Mouse (Mus musculus) megakaryocyte, adult 5-6 weeks (primary cell): ENCODE data around the gene Mrpl38. TPM values are rescaled to one million over a fixed set of nuclear protein-coding genes. Genes with fewer than 3 reads are reported as not detected.

Source experiments
- ATAC-seq: 2 replicates; pipeline ENCODE4 v1.8.0; 2016; ENCODE audit warnings: mild to moderate bottlenecking, inconsistent platforms; ENCODE audit not compliant: poor library complexity, severe bottlenecking
- total RNA-seq, 2 experiments: library from RNA; stranded (forward) in 1 of 2; stranded (reverse) in 1 of 2; fragments of 153-499, 151-499 nt in 1 of 2; fragments of 221-1000, 200-1000 nt in 1 of 2; gene quantifications; 2 replicates each; pipeline versions ENCODE4 v1.2.3 to v1.2.4; 2015 to 2017

Gene Mrpl38
- 14.6 and 17.3 TPM in 2 replicates for total RNA-seq (2015)
- total RNA-seq (2017), result 6.9 and 10.0 TPM in 2 replicates

DNA sequence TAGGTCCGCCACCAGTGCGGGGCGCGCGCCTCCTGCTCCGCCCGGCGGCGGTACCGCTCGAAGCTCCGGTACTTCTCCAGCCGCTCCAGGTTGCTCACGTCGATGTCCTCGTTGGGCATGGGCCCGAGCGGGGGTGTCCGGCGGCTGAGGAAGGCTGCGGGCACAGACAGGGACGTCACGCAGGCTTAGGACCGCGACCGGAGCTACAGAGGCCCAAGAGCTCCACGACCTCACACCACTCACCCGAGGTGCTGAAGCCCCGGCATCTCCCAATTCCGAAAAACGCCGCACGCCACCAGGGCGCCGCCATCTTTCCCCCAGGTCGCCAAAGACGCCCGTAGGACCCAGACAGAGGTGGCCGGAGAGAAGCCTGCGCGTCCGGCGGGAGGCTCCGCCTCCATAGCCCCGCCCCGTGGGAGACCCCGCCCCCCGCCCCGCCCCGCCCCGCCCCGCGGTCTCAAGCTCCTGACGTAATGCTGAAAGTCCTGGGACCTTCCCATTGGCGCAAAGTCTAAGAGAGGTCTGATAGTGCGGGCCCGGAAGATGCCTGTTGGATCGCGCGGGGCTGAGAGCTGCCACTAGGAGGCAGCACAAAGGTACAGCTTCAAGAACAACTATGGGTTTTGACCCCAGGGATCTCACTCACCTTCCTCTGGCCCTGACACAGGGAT, at the start of gene Mrpl38:
Gene Mrpl38 (minus strand): TSS at position 401 of the 671 bp plus-strand sequence.
- ATAC-seq, result peak; percentile 93

DNA sequence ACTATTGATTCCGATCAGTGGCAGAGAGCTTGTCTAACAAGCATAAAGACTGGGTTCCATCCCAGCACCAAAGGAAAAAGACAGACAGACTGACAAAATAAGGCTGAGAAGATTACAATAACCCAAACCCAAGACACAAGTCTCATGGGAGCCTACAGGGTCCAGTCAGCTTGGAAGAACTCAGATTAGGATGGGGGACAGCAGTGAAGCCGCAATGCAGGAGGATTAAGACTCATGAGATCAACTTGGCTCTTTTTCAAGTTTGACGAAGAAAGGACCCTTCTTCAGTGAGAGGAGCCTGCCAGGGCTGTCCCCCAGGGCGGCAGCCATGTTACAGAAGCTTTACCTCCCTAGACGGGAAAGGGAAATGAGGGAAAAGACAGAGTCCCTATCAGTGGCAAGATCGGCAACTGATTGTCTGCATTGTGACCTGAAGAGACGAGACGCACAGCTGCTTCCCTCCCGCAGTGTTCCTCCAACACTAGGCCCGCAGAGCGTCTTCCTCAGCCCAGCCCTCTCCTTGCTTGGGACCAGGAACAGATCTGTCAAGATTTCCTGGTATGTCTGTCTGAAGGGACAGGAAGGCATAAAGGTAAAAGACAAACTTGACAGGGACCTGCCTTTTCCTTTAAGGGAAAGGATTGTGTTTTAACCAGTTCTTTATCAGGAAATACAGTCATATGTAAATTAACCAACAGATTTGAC, 48.7 kb upstream of the Mrpl38 start:
- no peak for ATAC-seq

DNA sequence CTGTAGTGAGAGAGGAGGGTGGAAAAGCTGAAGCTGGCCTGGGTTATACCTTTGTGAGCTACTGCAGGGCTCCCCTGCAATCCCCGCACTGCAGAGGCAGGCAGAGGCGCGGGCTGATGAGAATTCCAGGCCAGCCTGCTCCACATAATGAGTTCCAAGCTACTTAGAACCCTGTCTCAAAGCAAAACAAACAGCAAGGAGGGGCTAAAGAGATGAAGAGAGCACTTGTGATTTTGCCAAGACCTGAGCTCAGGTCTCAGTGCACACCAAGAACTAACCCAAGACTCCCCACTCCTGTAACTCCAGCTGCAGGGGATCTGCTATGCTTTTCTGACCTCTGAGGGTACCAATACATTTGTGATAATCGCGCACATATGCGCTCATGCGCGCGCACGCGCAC, 47.7 kb upstream of the Mrpl38 start:
- ATAC-seq, result no peak

DNA sequence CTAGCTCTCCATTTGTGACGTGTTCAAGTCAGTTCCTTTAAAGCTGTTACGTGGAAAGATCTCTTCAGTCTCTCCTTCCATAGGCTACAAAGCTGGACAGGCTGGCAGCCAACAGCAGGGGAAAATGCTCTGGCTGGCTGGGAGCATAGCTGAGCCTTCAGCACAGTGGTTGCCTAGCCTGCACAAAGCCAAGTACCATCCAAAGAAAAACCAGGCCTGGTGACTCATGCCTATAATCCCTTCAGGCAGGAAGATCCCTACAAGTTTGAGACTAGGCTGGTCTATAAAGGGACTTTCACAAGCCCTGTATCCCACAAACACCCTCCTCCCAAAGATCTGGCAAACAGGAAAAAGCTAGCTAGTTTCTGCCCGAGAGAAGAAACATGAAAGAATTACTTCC, 47.2 kb upstream of the Mrpl38 start:
- ATAC-seq, result no peak

DNA sequence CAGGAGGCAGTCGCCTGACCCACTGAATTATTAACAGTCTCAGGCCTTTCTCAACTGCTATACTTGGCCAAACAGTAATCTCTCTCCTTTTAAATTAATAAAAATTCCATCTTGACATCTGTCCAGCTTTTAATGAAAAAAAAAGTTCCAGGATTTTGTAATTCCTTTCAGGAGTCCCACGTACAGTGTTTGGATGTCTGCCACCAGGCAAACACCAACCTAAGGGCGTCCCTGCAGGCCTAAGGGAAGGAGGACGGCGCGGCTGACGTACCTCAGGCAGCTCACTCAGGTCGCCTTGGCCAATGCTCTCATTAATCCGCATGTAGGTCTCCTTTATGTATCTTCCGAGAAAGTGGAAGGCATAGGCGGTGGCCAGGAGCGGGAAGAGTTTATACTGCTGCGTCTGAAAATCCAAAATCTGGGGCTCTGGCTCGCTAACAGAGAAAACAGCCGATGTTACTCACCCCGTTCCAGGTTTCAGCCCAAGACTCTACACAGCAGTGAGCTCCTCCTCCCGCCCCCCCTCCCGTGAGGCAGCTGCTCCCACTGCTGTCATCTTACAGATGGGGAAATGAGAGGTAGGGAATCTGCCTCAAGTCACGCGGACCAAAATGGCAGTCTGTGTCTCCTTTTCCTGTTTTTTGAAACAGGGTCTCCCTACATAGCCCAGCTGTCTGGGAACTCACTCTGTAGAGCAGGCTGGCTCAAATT, 39.9 kb upstream of the Mrpl38 start:
- ATAC-seq, result no peak

DNA sequence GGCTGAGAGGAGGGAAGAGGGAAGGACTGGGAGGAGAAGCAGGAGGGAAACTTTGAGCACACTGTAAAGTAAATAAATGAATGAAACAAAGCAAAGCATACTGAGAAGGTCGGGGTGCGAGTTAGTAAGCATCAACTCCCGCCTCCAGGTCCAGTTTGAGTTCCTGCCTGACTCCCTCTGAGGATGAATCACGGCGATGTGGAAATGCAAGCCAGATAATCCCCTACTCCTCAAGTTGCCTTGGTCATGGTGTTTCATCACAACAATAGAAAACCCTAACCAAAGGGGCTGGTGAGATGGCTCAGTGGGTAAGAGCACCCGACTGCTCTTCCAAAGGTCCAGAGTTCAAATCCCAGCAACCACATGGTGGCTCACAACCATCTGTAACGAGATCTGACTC, 37.3 kb upstream of the Mrpl38 start:
- ATAC-seq, result no peak

DNA sequence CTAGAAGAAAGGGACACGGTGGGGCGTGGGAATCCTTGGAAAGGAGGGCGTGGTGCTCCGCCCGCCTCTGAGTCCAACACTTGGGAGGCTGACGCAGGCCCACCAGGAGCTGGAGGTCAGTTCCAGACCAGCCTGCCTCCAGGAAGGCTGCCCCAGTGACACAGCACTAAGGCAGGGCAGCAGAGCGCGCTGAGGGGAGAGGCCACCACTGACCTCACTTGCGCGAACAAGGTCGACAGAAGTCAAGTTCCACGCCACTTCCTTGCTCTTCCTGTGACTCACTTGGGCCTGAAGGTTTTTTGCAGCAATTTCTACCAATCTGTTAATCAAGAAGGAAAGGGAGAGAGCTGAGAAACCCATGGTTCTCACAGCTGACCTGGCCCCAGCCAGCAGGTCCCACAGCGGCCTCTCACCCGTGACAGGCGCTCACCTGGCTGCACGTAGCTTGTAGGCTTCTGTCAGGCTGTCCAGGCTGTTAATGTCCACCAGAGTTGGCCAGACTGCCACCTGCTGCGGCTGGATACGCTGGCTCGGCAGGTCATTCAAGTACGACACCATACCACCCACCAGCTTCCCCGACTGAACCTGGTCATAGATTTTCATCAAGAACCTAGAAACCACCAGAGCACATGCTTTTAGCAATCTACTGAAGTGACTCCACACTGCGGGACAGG, 36.2 kb upstream of the Mrpl38 start:
- ATAC-seq, result no peak

DNA sequence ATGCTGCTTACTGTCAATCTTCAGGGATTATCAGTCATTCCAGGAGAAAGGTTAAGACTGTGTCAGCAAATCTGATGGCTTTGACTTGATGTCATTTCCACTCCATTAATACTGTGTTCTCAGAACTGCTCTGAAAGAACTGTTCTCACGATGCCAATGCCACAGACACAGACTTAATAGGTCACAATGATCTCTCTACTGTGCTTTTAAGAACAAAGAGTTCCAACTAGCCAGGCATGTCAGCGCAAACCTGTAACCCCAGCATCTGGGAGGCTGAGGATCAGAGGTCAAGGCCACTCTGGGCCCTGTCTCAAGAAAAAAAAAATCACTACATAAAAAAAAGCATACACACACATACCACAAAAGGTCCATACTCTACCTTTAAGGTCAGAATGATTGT, 33.3 kb upstream of the Mrpl38 start:
- no peak for ATAC-seq

DNA sequence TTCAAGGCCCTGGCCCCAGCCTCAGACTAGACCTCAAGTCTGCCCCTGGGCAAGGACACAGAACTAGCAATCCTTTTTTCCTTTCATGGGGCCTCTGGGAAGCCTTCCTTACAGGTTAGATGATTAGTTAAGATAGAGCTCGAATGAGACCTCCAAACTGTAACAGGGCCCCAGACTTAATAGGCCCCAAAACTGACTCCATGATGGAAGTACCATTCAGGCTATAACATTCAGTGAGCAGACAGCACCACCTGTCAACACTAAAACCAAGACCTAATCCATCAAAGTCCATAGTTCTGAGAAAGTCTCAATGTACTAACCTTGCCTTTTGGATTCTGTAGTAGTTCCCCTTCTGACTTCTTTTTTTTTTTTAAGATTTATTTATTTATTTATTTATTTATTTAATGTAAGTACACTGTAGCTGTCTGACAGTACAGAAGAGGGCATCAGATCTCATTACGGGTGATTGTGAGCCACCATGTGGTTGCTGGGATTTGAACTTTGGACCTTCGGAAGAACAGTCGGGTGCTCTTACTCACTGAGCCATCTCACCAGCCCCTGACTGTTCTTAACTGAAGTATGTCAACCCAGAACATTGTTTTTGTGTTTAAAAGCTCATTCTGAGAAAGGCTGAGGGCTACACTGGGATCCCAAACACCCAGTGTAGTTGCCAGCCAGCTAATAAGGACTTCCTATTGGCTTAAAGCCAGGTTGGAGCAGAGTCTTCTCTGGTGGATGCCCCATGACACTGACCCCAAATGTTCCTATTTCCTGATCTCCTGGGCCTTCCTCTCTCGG, 31.5 kb upstream of the Mrpl38 start:
- no peak for ATAC-seq

DNA sequence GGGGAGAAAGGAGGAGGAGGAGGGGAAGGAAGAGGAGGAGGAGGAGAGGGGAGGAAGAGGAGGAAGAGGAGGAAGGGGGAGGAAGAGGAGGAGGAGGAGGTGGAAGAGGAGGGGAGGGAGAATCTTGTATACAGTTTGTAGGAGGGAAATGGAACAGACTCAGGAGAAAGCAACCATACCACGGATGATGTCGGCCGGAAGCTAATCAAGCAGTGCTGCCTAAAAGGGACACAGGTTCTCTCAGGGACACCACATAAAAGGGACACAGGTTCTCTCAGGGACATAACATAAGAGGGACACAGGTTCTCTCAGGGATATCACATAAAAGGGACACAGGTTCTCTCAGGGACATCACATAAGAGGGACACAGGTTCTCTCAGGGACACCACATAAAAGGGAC, 30.5 kb upstream of the Mrpl38 start:
- no peak for ATAC-seq

DNA sequence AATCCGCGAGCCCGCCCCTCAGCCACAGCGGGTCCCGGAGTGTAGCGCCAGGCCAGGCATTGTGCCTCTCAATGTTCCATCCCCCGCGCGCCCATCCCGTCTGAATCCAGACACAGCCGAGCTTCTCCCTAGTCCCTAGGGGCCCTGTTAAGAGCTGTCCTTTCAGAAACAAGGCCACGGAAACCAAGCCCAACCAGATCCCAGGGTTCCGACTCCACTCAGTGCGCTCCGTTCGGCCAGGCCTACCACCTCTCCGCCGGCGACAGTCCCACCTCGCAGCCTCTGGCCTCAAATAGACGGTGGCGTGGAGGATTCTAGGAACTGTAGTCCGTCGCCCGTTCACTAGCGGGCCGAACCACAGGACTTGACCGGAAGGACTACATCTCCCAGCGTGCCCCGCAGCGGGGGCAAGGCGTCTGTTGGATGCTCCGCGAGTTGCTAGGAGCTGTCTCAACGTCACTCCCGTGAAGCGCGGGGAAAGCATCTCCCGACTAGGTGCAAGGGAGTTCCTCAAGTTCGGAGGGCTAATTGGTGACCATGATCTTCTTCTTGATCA, 29.3 kb upstream of the Mrpl38 start, which contains the start of gene Fbf1:
Gene Fbf1 (minus strand): TSS at position 283 of the 556 bp plus-strand sequence.
- peak; percentile 100 for ATAC-seq

DNA sequence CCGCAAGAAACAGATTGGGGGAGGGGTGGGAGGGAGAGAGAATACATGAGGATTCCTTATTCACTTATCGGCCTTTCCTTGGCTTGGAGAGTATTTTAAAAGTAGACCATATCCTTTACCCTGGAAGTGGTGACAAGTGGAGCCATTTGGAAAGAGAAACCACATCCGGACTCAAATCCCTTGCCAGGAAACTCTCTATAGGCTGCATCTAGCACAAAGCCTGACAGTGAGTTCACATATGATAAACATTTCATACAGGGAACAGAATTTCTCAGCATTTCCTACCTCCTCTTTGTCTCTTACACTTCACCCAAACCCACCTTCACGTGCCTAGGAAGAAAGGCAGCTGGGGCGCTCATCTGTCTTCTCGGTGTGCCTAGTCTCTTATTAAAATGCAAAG, 28.6 kb upstream of the Mrpl38 start:
- ATAC-seq, result no peak

DNA sequence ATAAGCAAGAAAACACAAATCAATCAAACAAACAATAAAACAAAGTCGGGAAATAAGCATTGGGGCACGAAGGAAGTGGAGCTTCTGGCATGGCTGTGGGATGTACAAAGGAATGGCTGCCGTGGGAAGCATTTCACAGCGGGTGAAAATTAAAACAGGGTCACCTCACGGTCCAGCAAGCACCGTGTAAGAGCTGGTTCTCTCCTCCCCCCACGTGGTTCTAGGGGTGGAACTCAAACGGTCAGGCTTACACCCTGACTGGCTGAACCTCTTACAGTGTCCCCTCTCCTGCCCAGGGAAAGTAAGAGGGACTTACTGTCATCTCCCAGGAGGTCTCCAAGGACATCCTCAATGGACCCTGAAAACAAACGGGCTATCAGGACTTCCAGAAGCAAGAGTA, 24.3 kb upstream of the Mrpl38 start:
- no peak for ATAC-seq

DNA sequence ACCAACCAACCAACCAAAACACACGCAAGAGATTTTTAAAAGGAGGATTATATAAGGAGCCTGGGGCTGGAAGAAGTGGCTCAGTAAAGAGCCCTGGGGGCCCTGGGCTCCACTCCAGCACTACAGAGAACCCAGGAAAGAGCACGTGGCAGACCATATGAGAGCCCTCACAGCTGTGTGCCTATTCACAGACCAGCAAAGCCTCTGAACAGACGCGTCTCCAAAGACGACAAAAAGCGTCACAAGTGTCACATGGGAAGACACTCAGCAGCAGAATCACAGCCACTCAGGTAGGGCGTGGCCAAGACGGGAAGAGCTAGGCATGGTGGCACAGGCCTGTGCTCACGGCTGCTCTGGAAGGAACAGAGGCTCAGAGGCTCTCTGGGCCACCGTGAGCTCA, 23.5 kb upstream of the Mrpl38 start:
- ATAC-seq, result no peak

DNA sequence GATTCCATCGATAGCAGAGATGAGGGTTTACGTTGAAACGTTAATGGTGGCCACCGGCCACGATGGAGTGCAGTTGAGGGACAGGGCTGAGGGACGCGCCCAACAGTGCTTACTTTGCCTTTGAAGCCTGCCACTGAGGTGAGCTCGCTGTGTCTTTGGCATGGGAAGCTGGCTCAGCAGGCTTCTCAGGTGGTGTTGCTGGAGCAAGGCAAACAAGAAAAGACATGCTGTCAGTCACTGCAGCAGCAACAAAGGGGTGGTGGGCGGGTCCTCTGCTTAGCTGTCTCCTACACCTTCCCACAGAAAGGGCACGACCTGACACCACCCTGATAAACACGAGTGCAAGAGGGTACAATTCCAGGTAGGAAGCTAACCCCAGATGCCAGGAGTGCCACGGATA, 22.6 kb upstream of the Mrpl38 start:
- ATAC-seq, result no peak

DNA sequence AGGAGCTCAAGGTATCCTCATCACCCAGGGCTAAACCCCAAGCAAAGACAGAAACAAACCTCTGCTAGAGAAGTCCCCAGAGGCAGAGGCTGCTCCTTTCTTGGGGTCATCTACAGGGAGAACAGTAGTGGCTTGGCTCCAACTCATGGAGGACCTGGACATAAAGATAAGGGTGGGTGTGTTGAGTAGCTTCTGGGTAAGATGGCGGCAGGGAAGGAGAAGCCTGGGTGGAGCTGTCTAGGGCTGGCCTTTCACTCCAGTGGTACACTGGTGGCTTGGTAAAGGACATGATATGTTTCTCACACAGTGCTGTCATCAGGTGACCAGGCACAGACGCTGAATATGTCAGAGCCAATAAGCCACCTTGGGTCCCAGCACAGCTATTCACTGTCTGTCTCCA, 12.3 kb upstream of the Mrpl38 start:
- no peak for ATAC-seq

DNA sequence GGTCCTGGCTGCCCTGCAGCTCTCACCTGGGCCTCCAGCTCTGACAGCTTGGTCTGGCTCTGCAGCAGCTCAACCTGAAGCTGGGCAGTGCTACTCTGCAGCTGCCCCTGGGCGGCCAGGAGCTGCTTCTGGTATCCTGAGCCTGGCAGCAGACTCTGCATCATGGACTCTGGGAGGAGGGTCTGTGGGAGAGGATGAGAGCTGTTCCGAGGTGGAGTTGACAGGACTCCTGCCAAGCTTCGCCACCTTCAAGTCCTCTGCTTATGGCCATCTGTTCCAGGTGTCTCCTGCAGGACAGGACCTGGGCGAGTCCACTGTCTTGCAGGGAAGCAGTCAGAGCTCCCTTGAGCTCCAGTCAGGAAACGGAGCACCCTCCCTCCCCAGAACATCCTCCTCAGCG, 10.7 kb upstream of the Mrpl38 start:
- no peak for ATAC-seq

DNA sequence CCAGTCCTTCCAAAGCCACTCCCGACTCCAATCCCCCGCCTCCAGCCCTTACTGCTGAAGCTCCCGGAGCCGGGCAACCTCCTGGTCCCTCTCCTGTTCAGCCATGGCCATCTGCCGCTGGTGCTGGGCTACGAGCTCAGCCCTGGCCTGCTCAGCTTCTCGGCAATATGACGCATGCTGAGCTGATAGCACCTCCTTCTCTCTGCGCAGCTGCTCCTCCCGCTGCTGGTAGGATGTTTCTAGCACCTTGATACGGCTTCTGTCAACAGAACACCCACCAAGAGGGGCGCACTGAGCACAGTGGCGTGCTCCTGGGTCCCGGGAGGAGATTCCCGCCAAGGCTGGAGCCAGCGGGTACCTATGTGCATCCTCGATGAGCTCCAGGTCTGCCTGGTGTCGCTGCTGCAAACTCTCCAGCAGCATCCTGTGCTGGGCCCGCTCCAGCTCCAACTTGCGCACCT, 10.1 kb upstream of the Mrpl38 start:
- no peak for ATAC-seq

DNA sequence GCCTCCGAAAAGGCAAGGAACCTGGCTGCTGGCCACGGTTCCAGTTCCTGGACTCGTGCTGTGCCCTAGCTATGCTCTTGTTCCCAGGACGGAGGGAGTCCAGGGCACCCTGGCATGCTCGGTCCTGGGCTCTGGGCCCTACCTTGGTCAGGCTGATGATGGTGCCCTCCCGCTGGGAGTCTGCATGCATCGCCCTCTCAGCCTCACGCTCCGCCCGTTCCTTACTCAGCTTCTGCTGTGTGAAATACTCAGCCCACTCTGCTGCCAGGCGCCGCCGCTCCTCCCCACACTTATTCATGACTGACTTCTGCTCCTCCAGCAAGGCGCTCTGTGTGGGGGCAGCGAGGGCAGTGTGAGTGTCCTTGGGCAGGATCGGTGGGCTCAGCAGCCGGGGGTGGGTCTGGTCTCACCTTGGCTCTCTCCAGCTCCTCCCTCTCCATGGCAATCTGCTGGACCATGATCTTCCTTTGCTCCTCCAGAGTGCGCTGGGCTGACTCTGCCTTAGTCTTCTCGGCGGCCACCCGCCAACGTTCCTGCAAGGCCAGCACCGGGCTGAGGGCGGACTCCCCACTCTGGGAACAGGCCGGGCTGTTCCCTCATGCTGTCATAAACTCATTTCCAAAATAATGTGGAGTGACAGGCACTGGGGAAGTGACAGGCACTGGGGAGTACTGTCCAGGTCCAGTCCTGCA, 7.8 kb upstream of the Mrpl38 start:
- ATAC-seq, result peak; percentile 29; the same call in 1 of the 2 replicates
